Mouse (Mus musculus): ENCODE data around the gene Alk. TPM values are rescaled to one million over a fixed set of nuclear protein-coding genes. Genes with fewer than 3 reads are reported as not detected.

Alk gene
- polyA plus RNA-seq, 2 experiments = 0.02 to 0.03 TPM

GRCm38 (mm10) chr17:72299651-72300050 is 304.8 kb downstream of the Alk start:
- DNase-seq (ENCODE audit: low read depth in 3 of 3, low spot score in 3 of 3) (no peak), ATAC-seq (ENCODE audit: insufficient read depth) (no peak)
- WGBS (ENCODE audit: insufficient replicate concordance) = 47% methylated on average over 5 of the region's 5 CpGs
- Histone ChIP-seq H3K27ac (no peak overlapping the region), H3K4me2 (ENCODE audit: low read depth) (no peak overlapping the region), H3K4me1 (replicated peaks; ENCODE audit: control insufficient read depth in 2 of 2, insufficient read depth in 2 of 2, low read length in 1 of 2) (no peaks in the 10 kb centered on the region), H3K9ac (replicated peaks) (no peak overlapping the region), H3K27me3 (ENCODE audit: control insufficient read depth, insufficient read depth, low read length) (no peaks in the 10 kb centered on the region), H3K36me3 (replicated peaks; ENCODE audit: control insufficient read depth, insufficient read depth, low read depth) (no peaks in the 10 kb centered on the region), H3K9me3 (ENCODE audit: control insufficient read depth, low read length) (no peaks in the 10 kb centered on the region), H3K4me3 (ENCODE audit: insufficient read depth in 1 of 2, low read depth in 2 of 2, low read length in 2 of 2) (no peak overlapping the region)
- TF ChIP-seq EP300 (IDR thresholded peaks at IDR 0.05; ENCODE audit: low read depth) (no peak), CTCF (IDR thresholded peaks at IDR 0.05; ENCODE audit: low read depth) (no peak)

DNA sequence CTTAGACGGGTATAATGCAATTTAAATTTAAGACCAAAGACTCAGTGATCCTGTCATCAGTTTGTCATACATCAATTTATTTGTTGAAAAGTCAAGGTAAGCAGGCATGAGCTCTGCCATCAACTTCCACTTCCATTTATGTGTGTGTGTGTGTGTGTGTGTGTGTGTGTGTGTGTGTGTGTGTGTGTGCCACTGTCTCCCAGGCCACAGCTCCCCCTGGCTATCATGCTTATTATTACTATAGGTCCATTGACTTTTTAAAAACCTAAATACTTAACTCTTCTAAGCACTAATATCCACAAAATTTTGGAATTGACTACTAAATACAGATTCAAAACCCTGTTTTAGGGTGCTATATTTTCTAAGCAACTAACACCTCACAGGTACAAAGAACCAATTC is 308.1 kb downstream of the Alk start:
- Histone ChIP-seq H3K9ac (replicated peaks) (no peak overlapping the region), H3K9me3 (ENCODE audit: control insufficient read depth, low read length) (no peaks in the 10 kb centered on the region), H3K4me2 (ENCODE audit: low read depth) (no peak overlapping the region), H3K4me1 (replicated peaks; ENCODE audit: control insufficient read depth in 2 of 2, insufficient read depth in 2 of 2, low read length in 1 of 2) (no peaks in the 10 kb centered on the region), H3K36me3 (replicated peaks; ENCODE audit: control insufficient read depth, insufficient read depth, low read depth) (no peaks in the 10 kb centered on the region), H3K27ac (no peak overlapping the region), H3K4me3 (ENCODE audit: insufficient read depth in 1 of 2, low read depth in 2 of 2, low read length in 2 of 2) (no peak overlapping the region), H3K27me3 (ENCODE audit: control insufficient read depth, insufficient read depth, low read length) (no peaks in the 10 kb centered on the region)
- no peak for TF ChIP-seq EP300 (IDR thresholded peaks at IDR 0.05; ENCODE audit: low read depth)
- no peak for TF ChIP-seq CTCF (IDR thresholded peaks at IDR 0.05; ENCODE audit: low read depth)
- no peak for DNase-seq (ENCODE audit: low read depth in 3 of 3, low spot score in 3 of 3)
- no peak for ATAC-seq (ENCODE audit: insufficient read depth)
- WGBS (ENCODE audit: insufficient replicate concordance) = 71% methylated on average over 1 of the region's 1 CpGs

GRCm38 (mm10) chr17:72293267-72293580 is 311.2 kb downstream of the Alk start:
- Histone ChIP-seq H3K36me3 (replicated peaks; ENCODE audit: control insufficient read depth, insufficient read depth, low read depth) (no peaks in the 10 kb centered on the region), H3K4me2 (ENCODE audit: low read depth) (no peak overlapping the region), H3K4me1 (replicated peaks; ENCODE audit: control insufficient read depth in 2 of 2, insufficient read depth in 2 of 2, low read length in 1 of 2) (no peaks in the 10 kb centered on the region), H3K4me3 (ENCODE audit: insufficient read depth in 1 of 2, low read depth in 2 of 2, low read length in 2 of 2) (no peak overlapping the region), H3K27ac (no peak overlapping the region), H3K9me3 (ENCODE audit: control insufficient read depth, low read length) (no peaks in the 10 kb centered on the region), H3K9ac (replicated peaks) (no peak overlapping the region), H3K27me3 (ENCODE audit: control insufficient read depth, insufficient read depth, low read length) (no peaks in the 10 kb centered on the region)
- DNase-seq (ENCODE audit: low read depth in 3 of 3, low spot score in 3 of 3) = no peak
- 60% methylated on average over 3 of the region's 3 CpGs for WGBS (ENCODE audit: insufficient replicate concordance)
- ATAC-seq (ENCODE audit: insufficient read depth) = no peak
- TF ChIP-seq EP300 (IDR thresholded peaks at IDR 0.05; ENCODE audit: low read depth) = no peak
- TF ChIP-seq CTCF (IDR thresholded peaks at IDR 0.05; ENCODE audit: low read depth) = no peak

DNA sequence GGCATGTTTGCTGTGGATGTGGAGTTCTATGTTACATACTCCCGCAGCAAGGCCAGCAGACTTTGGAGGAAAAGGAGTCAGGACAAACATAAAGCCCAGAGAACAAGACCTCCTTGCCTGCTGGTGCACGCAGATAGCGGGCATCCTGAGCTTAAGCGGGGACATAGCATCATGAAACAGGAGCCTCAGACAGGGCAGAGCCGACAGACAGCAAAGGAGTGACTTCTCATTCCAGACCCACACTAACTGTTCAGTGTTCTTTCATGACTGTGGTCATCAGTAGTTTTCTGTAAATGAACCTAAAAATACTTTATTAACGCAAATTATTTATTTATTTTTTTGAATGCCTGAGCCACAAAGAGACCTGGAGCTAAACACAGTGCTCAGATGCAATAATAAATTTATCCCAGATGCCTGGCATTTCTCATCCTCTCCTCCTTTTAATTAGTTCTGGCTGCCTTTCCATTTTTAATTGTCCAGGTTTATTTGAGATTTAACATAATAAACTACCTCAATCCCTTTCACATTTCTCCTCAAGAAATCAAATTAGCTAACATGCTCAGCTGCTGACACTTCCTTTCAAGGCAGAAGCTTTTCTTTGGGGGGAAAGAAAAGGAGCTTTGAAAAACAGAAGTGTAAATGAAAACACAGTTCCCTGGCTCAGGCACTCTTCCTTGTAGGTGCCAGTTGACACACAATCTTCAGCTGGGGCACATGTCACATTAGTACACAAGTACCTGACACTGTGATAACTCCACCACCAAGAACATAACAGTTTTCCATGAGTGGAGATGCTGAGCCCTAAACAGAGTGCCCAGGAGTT is 311.8 kb downstream of the Alk start:
- H3K4me1 ChIP-seq (replicated peaks; ENCODE audit: control insufficient read depth in 2 of 2, insufficient read depth in 2 of 2, low read length in 1 of 2) = no peaks in the 10 kb centered on the region
- no peak overlapping the region for H3K4me2 ChIP-seq (ENCODE audit: low read depth)
- H3K27ac ChIP-seq = no peak overlapping the region
- H3K4me3 ChIP-seq (ENCODE audit: insufficient read depth in 1 of 2, low read depth in 2 of 2, low read length in 2 of 2) = no peak overlapping the region
- DNase-seq (ENCODE audit: low read depth in 3 of 3, low spot score in 3 of 3) = no peak
- WGBS (ENCODE audit: insufficient replicate concordance) = 66% methylated on average over 6 of the region's 6 CpGs
- H3K27me3 ChIP-seq (ENCODE audit: control insufficient read depth, insufficient read depth, low read length) = no peaks in the 10 kb centered on the region
- no peak for TF ChIP-seq CTCF (IDR thresholded peaks at IDR 0.05; ENCODE audit: low read depth)
- no peak for TF ChIP-seq EP300 (IDR thresholded peaks at IDR 0.05; ENCODE audit: low read depth)
- H3K36me3 ChIP-seq (replicated peaks; ENCODE audit: control insufficient read depth, insufficient read depth, low read depth) = no peaks in the 10 kb centered on the region
- H3K9me3 ChIP-seq (ENCODE audit: control insufficient read depth, low read length) = no peaks in the 10 kb centered on the region
- H3K9ac ChIP-seq (replicated peaks) = no peak overlapping the region
- ATAC-seq (ENCODE audit: insufficient read depth) = no peak

- no peaks in the 10 kb centered on the region for H3K27me3 ChIP-seq (ENCODE audit: control insufficient read depth, insufficient read depth, low read length)
- TF ChIP-seq EP300 (IDR thresholded peaks at IDR 0.05; ENCODE audit: low read depth) (no peak), CTCF (IDR thresholded peaks at IDR 0.05; ENCODE audit: low read depth) (no peak)
- H3K9me3 ChIP-seq (ENCODE audit: control insufficient read depth, low read length) = no peaks in the 10 kb centered on the region
- no peak overlapping the region for H3K9ac ChIP-seq (replicated peaks)
- DNase-seq (ENCODE audit: low read depth in 3 of 3, low spot score in 3 of 3) = no peak
- H3K36me3 ChIP-seq (replicated peaks; ENCODE audit: control insufficient read depth, insufficient read depth, low read depth) = no peaks in the 10 kb centered on the region
- H3K4me2 ChIP-seq (ENCODE audit: low read depth) = no peak overlapping the region
- no peaks in the 10 kb centered on the region for H3K4me1 ChIP-seq (replicated peaks; ENCODE audit: control insufficient read depth in 2 of 2, insufficient read depth in 2 of 2, low read length in 1 of 2)
- H3K4me3 ChIP-seq (ENCODE audit: insufficient read depth in 1 of 2, low read depth in 2 of 2, low read length in 2 of 2) = no peak overlapping the region
- 46% methylated on average over 3 of the region's 3 CpGs for WGBS (ENCODE audit: insufficient replicate concordance)
- ATAC-seq (ENCODE audit: insufficient read depth) = no peak
- no peak overlapping the region for H3K27ac ChIP-seq
These were observed 318.5 kb downstream of the Alk start for GRCm38 (mm10) chr17:72285961-72286360.

Measured in liver, embryonic 14.5 days (tissue).